Mouse (Mus musculus): ENCODE measurements around the gene Pnpla6. TPM values are rescaled to one million over a fixed set of nuclear protein-coding genes. Genes with fewer than 3 reads are reported as not detected.

Pnpla6 gene
- polyA plus RNA-seq, 1 experiment from 2014 or later = 39.9 TPM

DNA sequence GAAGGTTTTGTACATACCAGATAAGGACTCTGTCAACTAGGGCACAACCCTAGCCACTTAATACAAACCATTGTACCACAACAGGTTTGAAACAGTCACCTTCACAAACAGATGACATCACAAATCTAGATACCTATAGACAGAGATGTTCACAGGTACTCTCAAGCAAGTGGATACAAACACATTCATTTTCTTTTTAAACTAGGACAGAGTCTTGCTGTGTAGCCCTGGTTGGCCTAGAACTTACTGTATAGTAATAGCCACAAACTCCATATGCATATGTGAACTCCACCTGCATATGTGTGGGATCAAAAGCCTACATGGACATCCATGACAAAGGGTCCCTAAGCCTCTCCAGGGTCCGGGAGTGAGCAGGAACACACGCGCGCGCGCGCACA, 71.8 kb downstream of the Pnpla6 start, which contains the start of gene Camsap3:
Camsap3 (plus strand) TSS at position 301 of the 398 bp plus-strand sequence.
- Histone ChIP-seq H3K27ac (ENCODE audit: low read length) (peak within 1 kb of the TSS; percentile 93), H3K9me3 (ENCODE audit: control insufficient read depth, low read length) (no peaks in the 10 kb centered on the region), H3K4me1 (ENCODE audit: control insufficient read depth, insufficient read depth, low read length) (no peaks in the 10 kb centered on the region), H3K4me3 (ENCODE audit: low read length) (peak within 1 kb of the TSS; percentile 73), H3K27me3 (replicated peaks; ENCODE audit: control insufficient read depth, insufficient read depth, low read length) (peaks cover 3% of the 10 kb centered on the region; the same call in 1 of the 2 replicates), H3K36me3 (ENCODE audit: control insufficient read depth, insufficient read depth, low read length) (no peaks in the 10 kb centered on the region), H3K9ac (ENCODE audit: low read depth, low read length) (peak within 1 kb of the TSS; percentile 87), H3K4me2 (ENCODE audit: low read depth, low read length) (peak within 1 kb of the TSS; percentile 83)
- no peak for ATAC-seq
- WGBS = 3% methylated on average over 7 of the region's 7 CpGs

DNA sequence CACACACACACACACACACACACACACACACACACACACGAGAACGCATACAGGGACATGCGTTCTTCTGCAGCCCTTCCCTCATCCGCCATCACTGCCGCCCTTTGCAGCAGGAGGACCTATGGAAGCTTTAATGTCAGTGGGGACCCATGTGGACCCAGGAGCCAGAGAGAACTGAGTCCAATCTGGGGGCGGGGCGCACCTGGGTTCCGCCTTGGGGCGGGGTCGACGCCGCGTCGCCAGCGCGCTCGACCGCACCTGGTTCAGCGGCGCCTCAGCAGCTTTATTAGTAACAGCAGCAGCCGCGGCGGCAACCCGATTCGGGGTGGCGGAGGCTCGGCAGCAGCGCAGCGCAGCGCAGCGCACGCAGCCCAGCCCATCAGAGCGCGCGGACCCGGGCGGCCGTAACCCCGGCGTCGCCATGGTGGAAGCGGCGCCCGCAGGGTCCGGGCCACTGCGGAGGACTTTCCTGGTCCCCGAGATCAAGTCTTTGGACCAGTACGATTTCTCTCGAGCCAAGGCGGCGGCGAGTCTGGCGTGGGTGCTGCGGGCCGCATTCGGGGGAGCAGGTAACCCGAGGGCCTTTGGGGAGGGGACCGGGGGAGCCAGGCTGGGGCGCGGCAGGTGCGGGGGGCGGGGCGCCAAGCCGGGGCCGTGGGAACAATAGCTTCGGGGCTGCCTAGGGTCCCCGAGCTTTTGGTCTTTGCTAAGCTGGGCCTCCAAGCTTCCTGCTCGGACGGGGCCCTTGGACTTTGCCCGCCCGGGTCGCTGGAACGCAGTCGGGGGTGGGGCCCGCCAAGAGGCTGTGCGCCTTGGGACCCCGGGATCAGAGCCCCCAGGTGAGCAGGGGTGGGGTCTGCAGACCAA, 72.4 kb downstream of the Pnpla6 start:
- H3K4me3 ChIP-seq (ENCODE audit: low read length) = peak overlapping the region; percentile 73
- H3K27ac ChIP-seq (ENCODE audit: low read length) = peak overlapping the region; percentile 93
- ATAC-seq = peak; percentile 89
- no peaks in the 10 kb centered on the region for H3K9me3 ChIP-seq (ENCODE audit: control insufficient read depth, low read length)
- no peaks in the 10 kb centered on the region for H3K36me3 ChIP-seq (ENCODE audit: control insufficient read depth, insufficient read depth, low read length)
- peaks cover 3% of the 10 kb centered on the region; the same call in 1 of the 2 replicates for H3K27me3 ChIP-seq (replicated peaks; ENCODE audit: control insufficient read depth, insufficient read depth, low read length)
- H3K9ac ChIP-seq (ENCODE audit: low read depth, low read length) = peak overlapping the region; percentile 87
- H3K4me2 ChIP-seq (ENCODE audit: low read depth, low read length) = peak overlapping the region; percentile 83
- H3K4me1 ChIP-seq (ENCODE audit: control insufficient read depth, insufficient read depth, low read length) = no peaks in the 10 kb centered on the region
- under 1% methylated on average over 77 of the region's 77 CpGs for WGBS

GRCm38 (mm10) chr8:3588258-3588633, 73.1 kb downstream of the Pnpla6 start:
- no peaks in the 10 kb centered on the region for H3K36me3 ChIP-seq (ENCODE audit: control insufficient read depth, insufficient read depth, low read length)
- no peaks in the 10 kb centered on the region for H3K9me3 ChIP-seq (ENCODE audit: control insufficient read depth, low read length)
- 5% methylated on average over 11 of the region's 11 CpGs for WGBS

GRCm38 (mm10) chr8:3593470-3593869, 78.3 kb downstream of the Pnpla6 start:
- Histone ChIP-seq H3K27ac (ENCODE audit: low read length) (no peak overlapping the region), H3K4me2 (ENCODE audit: low read depth, low read length) (no peak overlapping the region), H3K27me3 (replicated peaks; ENCODE audit: control insufficient read depth, insufficient read depth, low read length) (no peaks in the 10 kb centered on the region), H3K36me3 (ENCODE audit: control insufficient read depth, insufficient read depth, low read length) (no peaks in the 10 kb centered on the region), H3K9me3 (ENCODE audit: control insufficient read depth, low read length) (no peaks in the 10 kb centered on the region), H3K4me1 (ENCODE audit: control insufficient read depth, insufficient read depth, low read length) (peaks cover 10% of the 10 kb centered on the region; the same call in 1 of the 2 replicates), H3K9ac (ENCODE audit: low read depth, low read length) (no peak overlapping the region), H3K4me3 (ENCODE audit: low read length) (no peak overlapping the region)
- WGBS = 45% methylated on average over 3 of the region's 3 CpGs
- peak; percentile 22; the same call in 1 of the 2 replicates for ATAC-seq

More at GRCm38 (mm10) chr8:3588258-3588633, 73.1 kb downstream of the Pnpla6 start:
- peaks cover 3% of the 10 kb centered on the region; the same call in 1 of the 2 replicates for H3K27me3 ChIP-seq (replicated peaks; ENCODE audit: control insufficient read depth, insufficient read depth, low read length)
- peak overlapping the region; percentile 87 for H3K9ac ChIP-seq (ENCODE audit: low read depth, low read length)
- H3K4me1 ChIP-seq (ENCODE audit: control insufficient read depth, insufficient read depth, low read length) = 0 out of 2 replicates have a peak, but pooled peaks cover 2% of the 10 kb centered on the region
- peak overlapping the region; percentile 93 for H3K27ac ChIP-seq (ENCODE audit: low read length)
- peak overlapping the region; percentile 73 for H3K4me3 ChIP-seq (ENCODE audit: low read length)
- peak overlapping the region; percentile 83 for H3K4me2 ChIP-seq (ENCODE audit: low read depth, low read length)
- peak; percentile 54 for ATAC-seq

Other genes starting within 250 kb of the Pnpla6 start
- 32.5 and 33.2 TPM in 2 replicates for gene Insr, start 235.8 kb upstream of the Pnpla6 start, polyA plus RNA-seq (2015; fragmentation: Nextera tagmentation; extraction: Ambion mirVana)
- 0.32 and 0.45 TPM in 2 replicates for gene A430078G23Rik, start 162.0 kb upstream of the Pnpla6 start, polyA plus RNA-seq (2015; fragmentation: Nextera tagmentation; extraction: Ambion mirVana)
- gene Arhgef18, start 122.4 kb upstream of the Pnpla6 start, polyA plus RNA-seq (2015; fragmentation: Nextera tagmentation; extraction: Ambion mirVana) = 8.2 and 8.4 TPM in 2 replicates
- gene Pex11g, start 47.7 kb upstream of the Pnpla6 start, polyA plus RNA-seq (2015; fragmentation: Nextera tagmentation; extraction: Ambion mirVana) = 17.4 and 17.9 TPM in 2 replicates
- gene Tex45, start 44.5 kb upstream of the Pnpla6 start, polyA plus RNA-seq (2015; fragmentation: Nextera tagmentation; extraction: Ambion mirVana) = not detected in 2 replicates
- gene Zfp358, start 22.2 kb upstream of the Pnpla6 start, polyA plus RNA-seq (2015; fragmentation: Nextera tagmentation; extraction: Ambion mirVana) = 30.3 and 31.4 TPM in 2 replicates
- 73.6 and 94.9 TPM in 2 replicates for gene Mcoln1, start 14.9 kb upstream of the Pnpla6 start, polyA plus RNA-seq (2015; fragmentation: Nextera tagmentation; extraction: Ambion mirVana)
- 5.7 and 6.1 TPM in 2 replicates for gene C330021F23Rik, start 52.6 kb downstream of the Pnpla6 start, polyA plus RNA-seq (2015; fragmentation: Nextera tagmentation; extraction: Ambion mirVana)
- gene Camsap3, start 71.9 kb downstream of the Pnpla6 start, polyA plus RNA-seq (2015; fragmentation: Nextera tagmentation; extraction: Ambion mirVana) = 23.4 and 26.1 TPM in 2 replicates
- 45.9 and 48.1 TPM in 2 replicates for gene Xab2, start 105.9 kb downstream of the Pnpla6 start, polyA plus RNA-seq (2015; fragmentation: Nextera tagmentation; extraction: Ambion mirVana)
- 86.6 and 86.9 TPM in 2 replicates for gene Pet100, start 106.2 kb downstream of the Pnpla6 start, polyA plus RNA-seq (2015; fragmentation: Nextera tagmentation; extraction: Ambion mirVana)
- gene Pcp2, start 110.2 kb downstream of the Pnpla6 start, polyA plus RNA-seq (2015; fragmentation: Nextera tagmentation; extraction: Ambion mirVana) = 0.29 TPM in 1 of 2 replicates, not detected in the other
- 161 and 169 TPM in 2 replicates for gene Stxbp2, start 115.6 kb downstream of the Pnpla6 start, polyA plus RNA-seq (2015; fragmentation: Nextera tagmentation; extraction: Ambion mirVana)
- not detected in 2 replicates for gene Retn, start 140.4 kb downstream of the Pnpla6 start, polyA plus RNA-seq (2015; fragmentation: Nextera tagmentation; extraction: Ambion mirVana)
- 0.29 and 0.62 TPM in 2 replicates for gene Mcemp1, start 150.4 kb downstream of the Pnpla6 start, polyA plus RNA-seq (2015; fragmentation: Nextera tagmentation; extraction: Ambion mirVana)
- gene Fcor, start 157.0 kb downstream of the Pnpla6 start, polyA plus RNA-seq (2015; fragmentation: Nextera tagmentation; extraction: Ambion mirVana) = 7.3 and 8.3 TPM in 2 replicates
- gene Trappc5, start 160.9 kb downstream of the Pnpla6 start, polyA plus RNA-seq (2015; fragmentation: Nextera tagmentation; extraction: Ambion mirVana) = 35.0 and 38.8 TPM in 2 replicates
- gene Fcer2a, start 178.8 kb downstream of the Pnpla6 start, polyA plus RNA-seq (2015; fragmentation: Nextera tagmentation; extraction: Ambion mirVana) = 0.06 TPM in 1 of 2 replicates, not detected in the other
- gene Clec4g, start 205.3 kb downstream of the Pnpla6 start, polyA plus RNA-seq (2015; fragmentation: Nextera tagmentation; extraction: Ambion mirVana) = 0.37 TPM in 1 of 2 replicates, not detected in the other
- gene Cd209a, start 233.6 kb downstream of the Pnpla6 start, polyA plus RNA-seq (2015; fragmentation: Nextera tagmentation; extraction: Ambion mirVana) = 0.12 and 0.20 TPM in 2 replicates

All from intestine, embryonic 16.5 days (tissue).